Mouse (Mus musculus) megakaryocyte, embryonic 14.5 days (primary cell): ENCODE data around the gene Nodal. TPM values are rescaled to one million over a fixed set of nuclear protein-coding genes. Genes with fewer than 3 reads are reported as not detected.

ENCODE experiments used
- H3K27me3 ChIP-seq: replicated peaks from 2 replicates; pipeline ENCODE3; 2012; ENCODE audit warnings: inconsistent platforms
- H3K36me3 ChIP-seq: replicated peaks from 2 replicates; pipeline ENCODE3; 2012; ENCODE audit warnings: low read length, inconsistent platforms, mixed read lengths
- H3K4me1 ChIP-seq: 2 replicates; pipeline ENCODE4 v1.6.1; 2012; ENCODE audit warnings: inconsistent platforms
- H3K4me3 ChIP-seq: replicated peaks from 2 replicates; pipeline ENCODE3; 2012; ENCODE audit warnings: moderate library complexity, mild to moderate bottlenecking, inconsistent platforms
- H3K9me3 ChIP-seq: 2 replicates; pipeline ENCODE4 v1.6.1; 2012; ENCODE audit warnings: inconsistent platforms
- FLI1 ChIP-seq: IDR thresholded peaks from 2 replicates; pipeline ENCODE4 v1.6.1; 2012; ENCODE audit warnings: low read length, inconsistent platforms, mixed read lengths
- GATA1 ChIP-seq: IDR thresholded peaks from 3 replicates; pipeline ENCODE4 v1.6.1; 2012; ENCODE audit warnings: mixed read lengths, low read length, inconsistent platforms, borderline replicate concordance
- polyA plus RNA-seq: library from polyadenylated mRNA; stranded (reverse); fragments of >175 nt; gene quantifications from 2 replicates; pipeline ENCODE4 v1.2.3, GENCODE M21; 2012; ENCODE audit warnings: low replicate concordance; ENCODE audit not compliant: insufficient read depth

Nodal gene
- polyA plus RNA-seq, 1 experiment: not detected

DNA sequence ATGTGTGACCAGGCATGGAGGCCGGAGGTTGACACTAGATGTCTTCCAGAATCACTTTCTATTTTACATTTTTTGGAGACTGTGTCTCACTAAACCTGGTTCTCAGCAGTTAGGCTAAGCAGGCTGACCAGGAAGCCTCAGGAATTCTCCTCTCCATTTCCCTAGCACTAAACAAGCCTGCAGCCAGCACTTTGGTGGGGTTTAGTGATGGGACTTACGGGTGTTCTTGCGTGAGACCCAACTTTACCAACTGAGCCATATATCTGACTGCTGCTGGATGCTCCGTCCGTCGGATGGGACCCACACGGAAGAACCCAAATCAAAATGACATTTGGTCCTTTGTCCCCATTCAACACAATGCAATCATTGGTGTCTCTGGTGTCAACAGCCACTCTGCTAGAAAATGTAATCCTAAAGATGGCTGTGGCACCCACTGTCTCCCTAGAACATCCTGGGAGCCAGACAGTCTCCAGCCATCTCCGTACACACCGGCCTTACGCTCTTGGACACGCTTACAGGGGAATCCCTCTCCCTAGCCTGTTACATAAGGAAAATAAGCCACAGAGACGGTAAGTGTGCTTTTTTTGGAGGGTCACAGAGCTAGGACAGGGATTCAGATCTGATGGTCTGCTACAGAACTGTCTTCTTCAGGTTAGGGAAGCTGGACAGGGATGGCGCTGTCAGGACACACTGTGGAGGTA lies 38.3 kb upstream of the Nodal start:
- H3K27me3 ChIP-seq: peaks cover 79% of the 10 kb centered on the region
- no peak overlapping the region for H3K4me3 ChIP-seq
- TF ChIP-seq GATA1 (no peak), FLI1 (no peak)
- H3K4me1 ChIP-seq: peaks cover 50% of the 10 kb centered on the region
- no peaks in the 10 kb centered on the region for H3K36me3 ChIP-seq
- H3K9me3 ChIP-seq: no peaks in the 10 kb centered on the region

DNA sequence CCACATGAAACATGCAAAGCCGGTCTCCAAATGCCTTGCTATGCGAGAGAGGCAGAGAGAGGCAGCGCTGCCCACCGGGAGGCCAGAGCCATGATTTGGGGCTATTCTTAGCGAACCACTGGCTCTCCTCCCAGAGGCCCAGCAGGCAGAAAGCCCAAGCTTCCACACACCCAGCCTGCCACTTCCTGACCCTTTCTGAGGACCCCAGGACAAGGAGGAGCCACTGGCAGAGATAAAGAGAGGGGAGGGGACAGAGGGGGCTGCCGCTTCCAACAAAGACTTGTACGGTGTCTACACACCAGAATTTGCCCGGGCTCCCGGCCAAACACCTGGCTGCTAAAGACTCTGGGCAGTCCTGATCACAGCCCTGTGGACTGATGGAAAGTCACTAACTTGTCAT lies 37.6 kb upstream of the Nodal start:
- Histone ChIP-seq H3K4me3 (no peak overlapping the region), H3K27me3 (peaks cover 86% of the 10 kb centered on the region), H3K4me1 (peaks cover 43% of the 10 kb centered on the region), H3K9me3 (no peaks in the 10 kb centered on the region), H3K36me3 (no peaks in the 10 kb centered on the region)
- no peak for TF ChIP-seq GATA1
- TF ChIP-seq FLI1: no peak

DNA sequence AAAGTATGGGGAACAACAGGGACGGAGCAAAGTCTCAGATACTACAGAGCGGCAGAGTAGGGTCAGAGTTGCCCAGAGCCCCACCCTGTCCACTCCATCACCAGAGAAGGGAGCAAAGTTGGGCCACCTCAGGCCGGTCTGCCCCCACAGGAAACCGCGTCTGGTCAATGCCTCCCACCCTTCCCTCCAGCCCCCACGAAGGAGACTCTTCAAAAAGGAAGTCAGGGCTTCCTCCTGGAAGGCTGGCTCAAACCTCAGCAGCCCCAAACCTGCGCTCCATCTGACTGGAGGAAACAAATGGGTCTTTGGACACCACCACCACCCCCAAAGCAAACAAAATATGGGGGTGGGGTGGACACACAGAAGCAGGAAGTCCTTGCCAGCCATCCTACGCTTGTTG lies 35.9 kb upstream of the Nodal start:
- Histone ChIP-seq H3K36me3 (no peaks in the 10 kb centered on the region), H3K27me3 (peaks cover 97% of the 10 kb centered on the region), H3K4me3 (no peak overlapping the region), H3K4me1 (peaks cover 42% of the 10 kb centered on the region), H3K9me3 (no peaks in the 10 kb centered on the region)
- TF ChIP-seq GATA1 (no peak), FLI1 (no peak)

GRCm38 (mm10) chr10:61382281-61382731 lies 35.5 kb upstream of the Nodal start:
- no peak for TF ChIP-seq GATA1
- no peak for TF ChIP-seq FLI1
- H3K4me3 ChIP-seq: no peak overlapping the region
- H3K9me3 ChIP-seq: no peaks in the 10 kb centered on the region
- H3K27me3 ChIP-seq: peaks cover 96% of the 10 kb centered on the region
- H3K4me1 ChIP-seq: peaks cover 42% of the 10 kb centered on the region
- no peaks in the 10 kb centered on the region for H3K36me3 ChIP-seq

- Histone ChIP-seq H3K36me3 (no peaks in the 10 kb centered on the region), H3K4me3 (peak within 1 kb of the TSS; percentile 90), H3K27me3 (peaks cover 91% of the 10 kb centered on the region), H3K4me1 (peaks cover 39% of the 10 kb centered on the region), H3K9me3 (no peaks in the 10 kb centered on the region)
- no peak for TF ChIP-seq FLI1
- no peak for TF ChIP-seq GATA1
Measured at GRCm38 (mm10) chr10:61383021-61383714, 34.6 kb upstream of the Nodal start, which contains the start of gene Pald1. Gene Pald1, minus strand, starts transcription at chr10:61383530.

- H3K4me1 ChIP-seq: peaks cover 39% of the 10 kb centered on the region
- H3K36me3 ChIP-seq: no peaks in the 10 kb centered on the region
- no peaks in the 10 kb centered on the region for H3K9me3 ChIP-seq
- peaks cover 91% of the 10 kb centered on the region for H3K27me3 ChIP-seq
- peak overlapping the region; percentile 90 for H3K4me3 ChIP-seq
- TF ChIP-seq GATA1 (no peak), FLI1 (no peak)
Measured at GRCm38 (mm10) chr10:61383715-61384047, 34.1 kb upstream of the Nodal start.

DNA sequence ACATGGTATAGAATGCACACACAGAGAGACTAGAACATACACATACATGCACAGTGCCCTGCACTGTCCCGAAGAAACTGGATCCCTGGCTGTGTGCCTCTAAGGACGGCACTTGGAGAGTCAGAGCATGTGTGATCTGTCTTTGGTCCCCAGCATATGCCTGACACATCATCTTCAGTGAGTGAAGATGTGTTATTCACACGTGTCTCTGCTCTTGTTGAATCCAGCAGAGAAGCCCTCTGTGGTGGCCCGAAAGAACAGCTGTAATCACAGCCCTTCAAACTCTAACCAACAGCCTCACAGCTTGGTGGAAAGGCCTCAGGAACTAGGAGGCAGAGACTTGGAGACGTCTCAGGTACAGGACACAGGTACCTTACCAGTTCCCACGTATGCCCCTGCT lies 32.6 kb upstream of the Nodal start:
- H3K27me3 ChIP-seq: peaks cover 86% of the 10 kb centered on the region

DNA sequence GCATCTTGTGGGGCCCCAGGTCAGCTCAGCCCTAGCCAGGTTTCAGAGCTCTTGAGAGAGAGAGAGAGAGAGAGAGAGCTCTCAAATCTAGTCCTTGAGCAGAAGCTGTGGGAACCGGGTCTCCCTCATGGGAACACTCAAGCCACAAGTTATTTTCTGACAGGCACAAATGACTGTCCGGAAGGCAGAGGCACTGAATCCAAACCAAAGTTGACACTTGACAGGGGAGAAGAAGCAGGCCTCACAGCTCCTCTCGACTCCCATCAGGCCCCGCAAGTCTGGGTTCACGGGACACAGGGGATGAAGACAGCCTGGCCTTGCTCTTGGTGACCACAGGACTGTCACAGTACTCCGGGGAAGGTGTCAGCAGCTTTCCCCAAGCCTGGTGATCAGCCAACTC lies 31.5 kb upstream of the Nodal start:
- Histone ChIP-seq H3K27me3 (peaks cover 82% of the 10 kb centered on the region), H3K4me3 (no peak overlapping the region), H3K36me3 (no peaks in the 10 kb centered on the region), H3K4me1 (peaks cover 32% of the 10 kb centered on the region), H3K9me3 (no peaks in the 10 kb centered on the region)
- TF ChIP-seq FLI1 (no peak), GATA1 (no peak)

More for the DNA sequence above, 32.6 kb upstream of the Nodal start:
- no peaks in the 10 kb centered on the region for H3K36me3 ChIP-seq
- H3K9me3 ChIP-seq: no peaks in the 10 kb centered on the region
- no peak overlapping the region for H3K4me3 ChIP-seq
- H3K4me1 ChIP-seq: peaks cover 36% of the 10 kb centered on the region
- TF ChIP-seq FLI1 (no peak), GATA1 (no peak)

DNA sequence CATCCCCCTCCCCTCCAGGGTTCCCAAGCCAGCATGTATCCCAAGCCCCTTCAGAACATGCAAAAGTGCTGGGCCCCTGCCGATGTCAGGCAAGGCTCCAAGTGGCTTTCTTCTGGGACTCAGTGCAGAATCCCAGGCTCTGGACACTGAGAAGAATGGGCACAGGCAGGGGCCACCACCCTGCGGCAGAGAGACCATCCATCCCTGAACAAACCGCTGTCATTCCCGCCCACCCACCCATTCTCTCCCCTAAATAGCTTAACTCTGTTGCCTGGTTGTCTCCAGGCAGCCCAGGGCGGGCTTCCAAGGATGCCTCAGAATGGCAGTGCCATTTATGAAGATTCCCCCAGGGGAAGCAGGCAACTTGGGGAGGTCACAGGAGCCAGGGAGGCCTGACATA lies 28.8 kb upstream of the Nodal start:
- peaks cover 78% of the 10 kb centered on the region for H3K27me3 ChIP-seq
- no peak overlapping the region for H3K4me3 ChIP-seq
- TF ChIP-seq FLI1: no peak
- TF ChIP-seq GATA1: no peak
- peaks cover 4% of the 10 kb centered on the region; the same call in 1 of the 2 replicates for H3K4me1 ChIP-seq
- no peaks in the 10 kb centered on the region for H3K36me3 ChIP-seq
- peaks cover 7% of the 10 kb centered on the region for H3K9me3 ChIP-seq

DNA sequence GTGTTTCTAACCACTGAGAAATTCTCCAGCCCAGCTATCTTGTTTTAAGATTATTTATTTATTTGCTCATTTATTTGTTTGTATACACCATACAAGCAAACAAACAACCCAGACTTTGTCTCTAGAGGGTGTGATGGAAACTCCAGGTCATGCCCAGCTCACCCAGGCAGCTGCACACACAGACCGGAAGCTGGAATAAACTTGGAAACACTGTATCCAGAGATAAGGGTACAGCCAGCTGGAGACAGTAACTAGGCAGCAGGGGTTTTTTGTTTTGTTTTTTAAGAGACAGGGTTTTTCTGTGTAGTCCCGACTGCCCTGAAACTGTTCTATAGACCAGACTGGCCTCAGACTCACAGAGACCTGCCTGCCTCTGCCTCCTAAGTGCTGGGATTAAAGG lies 27.6 kb upstream of the Nodal start:
- no peak for TF ChIP-seq FLI1
- Histone ChIP-seq H3K9me3 (peaks cover 7% of the 10 kb centered on the region), H3K4me1 (peaks cover 8% of the 10 kb centered on the region; the same call in 1 of the 2 replicates), H3K36me3 (no peaks in the 10 kb centered on the region), H3K4me3 (no peak overlapping the region), H3K27me3 (peaks cover 73% of the 10 kb centered on the region)
